Mouse (Mus musculus) heart, embryonic 13.5 days (tissue): Measurements from ENCODE around the gene Ccdc6. TPM values are rescaled to one million over a fixed set of nuclear protein-coding genes. Genes with fewer than 3 reads are reported as not detected.

Source experiments
- ATAC-seq: fragments of 200-750 bp; cut with Nextera tagmentation; 2 replicates; pipeline ENCODE4 v1.8.0; 2017; ENCODE audit warnings: moderate TSS enrichment; ENCODE audit not compliant: insufficient number of reproducible peaks, low FRiP score, low TSS enrichment; ENCODE audit errors: extremely low read depth
- H3K27ac ChIP-seq: fragments of 300-500 bp; sonication (generic); replicated peaks from 2 replicates; pipeline ENCODE4 v1.5.1; 2015; ENCODE audit warnings: moderate library complexity, mild to moderate bottlenecking, inconsistent platforms
- H3K27me3 ChIP-seq: fragments of 300-500 bp; sonication (generic); replicated peaks from 2 replicates; pipeline ENCODE4 v1.6.1; 2015; ENCODE audit warnings: mild to moderate bottlenecking, inconsistent platforms
- H3K36me3 ChIP-seq: fragments of 300-500 bp; sonication (generic); 2 replicates; pipeline ENCODE4 v1.6.1; 2015; ENCODE audit warnings: mild to moderate bottlenecking, inconsistent platforms
- H3K4me1 ChIP-seq: fragments of 300-500 bp; sonication (generic); 2 replicates; pipeline ENCODE4 v1.6.1; 2015; ENCODE audit warnings: inconsistent platforms
- H3K4me2 ChIP-seq: fragments of 300-500 bp; sonication (generic); 2 replicates; pipeline ENCODE4 v1.6.1; 2015; ENCODE audit warnings: inconsistent platforms, mild to moderate bottlenecking, moderate library complexity
- H3K4me3 ChIP-seq: fragments of 300-500 bp; sonication (generic); 2 replicates; pipeline ENCODE4 v1.5.1; 2015; ENCODE audit warnings: moderate library complexity, mild to moderate bottlenecking, inconsistent platforms
- H3K9ac ChIP-seq: fragments of 300-500 bp; sonication (generic); 2 replicates; pipeline ENCODE4 v1.6.1; 2015; ENCODE audit warnings: inconsistent platforms, mild to moderate bottlenecking, moderate library complexity
- H3K9me3 ChIP-seq: fragments of 300-500 bp; sonication (generic); 2 replicates; pipeline ENCODE4 v1.6.1; 2016; ENCODE audit warnings: inconsistent platforms
- WGBS: fragments of 180-500 bp; shearing (Covaris S2); methylation state at CpG from one replicate; pipeline ENCODE4 v1.1.7; 2015; ENCODE audit warnings: mixed read lengths; 5-methylcytosine and 5-hydroxymethylcytosine counted together
- polyA plus RNA-seq: library from polyadenylated mRNA; unstranded; fragments of >200 nt; fragmentation: Nextera tagmentation; extraction: Ambion mirVana; gene quantifications from 2 replicates; pipeline ENCODE4 v1.2.1, GENCODE M21; 2015

The Ccdc6 gene
- polyA plus RNA-seq, 1 experiment from 2014 or later = 12.5 TPM

DNA sequence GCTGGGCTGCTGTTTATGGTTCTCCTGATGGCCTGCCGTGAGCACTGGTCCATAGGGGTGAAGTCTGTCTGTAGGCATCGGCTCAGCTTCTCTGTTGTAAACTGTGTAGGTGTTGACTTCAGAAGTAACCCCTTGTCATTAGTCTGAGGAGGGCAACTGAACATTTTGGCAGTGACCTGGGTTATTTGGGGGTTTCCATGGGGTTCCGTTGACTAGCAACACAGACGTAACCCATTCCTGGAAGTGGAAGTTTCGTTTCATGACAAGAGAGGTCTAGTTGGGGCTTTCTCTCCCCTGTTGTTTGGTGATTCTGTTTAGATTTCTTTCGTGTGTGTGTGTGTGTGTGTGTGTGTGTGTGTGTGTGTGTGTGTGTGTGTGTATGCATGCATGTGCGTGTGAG lies 19.5 kb downstream of the Ccdc6 start:
- Histone ChIP-seq H3K9me3 (no peaks in the 10 kb centered on the region), H3K4me2 (no peak overlapping the region), H3K9ac (no peak overlapping the region), H3K4me1 (peaks cover 81% of the 10 kb centered on the region), H3K27me3 (no peaks in the 10 kb centered on the region), H3K36me3 (peaks cover 13% of the 10 kb centered on the region), H3K4me3 (no peak overlapping the region), H3K27ac (no peak overlapping the region)
- WGBS = 91% methylated on average over 7 of the region's 7 CpGs
- ATAC-seq = no peak

DNA sequence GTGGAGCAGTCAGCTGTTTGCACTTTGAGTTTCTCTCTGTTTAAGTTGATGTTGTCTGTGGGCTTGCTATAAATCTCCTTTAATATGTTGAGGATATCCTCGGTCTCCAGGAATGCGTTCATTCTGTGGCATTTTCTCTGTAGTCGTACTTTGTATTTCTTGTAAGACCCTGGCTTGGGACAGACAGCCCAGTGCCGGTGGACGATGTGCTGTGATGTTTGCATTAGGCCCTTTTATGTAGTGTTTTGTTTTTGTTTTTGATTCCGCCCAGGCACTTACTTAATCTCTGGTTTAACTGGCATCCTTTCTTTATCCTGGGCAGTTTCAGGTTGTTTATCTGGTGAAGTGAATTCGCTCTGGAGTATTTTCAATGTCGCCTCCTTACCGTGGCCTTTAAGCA lies 22.5 kb downstream of the Ccdc6 start:
- H3K4me2 ChIP-seq = peak overlapping the region; percentile 61
- peak overlapping the region; percentile 20; the same call in 1 of the 2 replicates for H3K4me3 ChIP-seq
- WGBS = 17% methylated on average over 9 of the region's 9 CpGs
- H3K36me3 ChIP-seq = peaks cover 5% of the 10 kb centered on the region; the same call in 1 of the 2 replicates
- peak overlapping the region; percentile 93 for H3K27ac ChIP-seq
- H3K27me3 ChIP-seq = no peaks in the 10 kb centered on the region
- peaks cover 72% of the 10 kb centered on the region for H3K4me1 ChIP-seq
- no peaks in the 10 kb centered on the region for H3K9me3 ChIP-seq
- peak overlapping the region; percentile 78 for H3K9ac ChIP-seq
- ATAC-seq = no peak

DNA sequence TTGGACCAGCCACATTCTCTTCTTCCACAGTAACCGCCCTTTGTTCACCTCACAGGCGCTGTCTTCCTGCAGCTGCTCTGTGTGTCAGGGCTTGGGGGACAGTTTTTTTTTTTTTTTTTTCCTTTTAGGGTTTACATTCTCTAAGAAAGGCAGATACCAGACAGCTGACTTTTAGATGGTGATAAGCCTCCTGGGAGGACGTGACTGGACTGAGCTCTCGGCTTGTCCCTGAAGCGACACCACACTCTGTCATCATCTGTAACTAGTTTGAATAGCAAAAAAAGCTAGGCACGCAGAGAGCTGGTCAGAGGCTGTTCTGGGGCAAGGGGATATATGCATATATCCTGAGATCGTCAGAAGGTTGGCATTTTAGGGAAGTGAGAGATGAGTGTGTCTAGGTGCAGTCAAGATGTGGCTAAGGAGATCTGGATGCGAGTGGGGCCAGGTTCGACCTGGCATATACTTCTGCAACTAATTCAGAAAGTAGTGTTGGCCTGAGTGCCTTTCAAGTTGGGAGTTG lies 23.0 kb downstream of the Ccdc6 start:
- Histone ChIP-seq H3K27me3 (no peaks in the 10 kb centered on the region), H3K27ac (peak overlapping the region; percentile 93), H3K9me3 (no peaks in the 10 kb centered on the region), H3K36me3 (peaks cover 5% of the 10 kb centered on the region; the same call in 1 of the 2 replicates), H3K4me1 (peaks cover 72% of the 10 kb centered on the region), H3K4me2 (peak overlapping the region; percentile 61), H3K4me3 (peak overlapping the region; percentile 20; the same call in 1 of the 2 replicates), H3K9ac (peak overlapping the region; percentile 78)
- 0 out of 2 replicates have a peak, but pooled peaks have one; percentile 25 for ATAC-seq
- WGBS = 19% methylated on average over 9 of the region's 9 CpGs

DNA sequence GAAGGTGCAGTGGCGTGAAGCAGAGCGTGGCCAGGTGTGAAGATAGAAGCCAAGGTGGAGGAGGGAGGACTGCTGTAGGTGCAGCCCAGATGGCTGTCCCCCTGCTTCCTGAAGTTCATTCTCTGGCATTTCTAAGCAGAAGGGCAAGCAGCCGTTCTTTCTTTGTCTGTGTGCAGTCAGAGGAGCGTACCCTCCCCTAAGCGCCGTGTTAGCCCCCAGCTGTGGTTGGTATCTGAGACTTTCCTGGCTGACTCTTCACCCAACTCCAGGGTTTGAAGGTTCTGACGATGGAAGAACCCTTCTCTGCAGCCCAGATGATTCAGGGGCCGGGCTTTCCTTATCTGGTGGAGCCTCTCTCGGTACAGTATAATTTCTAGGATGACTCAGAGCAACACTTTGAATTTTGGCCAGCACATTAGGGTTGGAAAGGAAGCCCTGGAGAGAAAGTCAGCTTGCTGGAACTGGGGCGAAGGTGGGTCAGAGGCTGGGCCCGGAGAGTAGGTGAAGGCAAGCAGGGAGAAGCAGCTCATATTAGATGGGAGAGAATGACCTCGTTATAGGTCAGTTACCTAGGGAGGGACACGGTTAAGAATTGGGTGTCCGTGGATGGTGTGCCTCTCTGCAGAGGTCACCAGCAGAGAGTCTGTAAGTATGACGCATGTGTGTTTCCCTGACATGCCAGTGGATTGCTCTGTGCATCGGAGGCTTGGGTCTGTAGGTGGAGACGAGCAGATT lies 23.9 kb downstream of the Ccdc6 start:
- Histone ChIP-seq H3K4me1 (peaks cover 81% of the 10 kb centered on the region), H3K27me3 (no peaks in the 10 kb centered on the region), H3K4me3 (peak overlapping the region; percentile 17), H3K9me3 (no peaks in the 10 kb centered on the region), H3K9ac (peak overlapping the region; percentile 78), H3K27ac (peak overlapping the region; percentile 93), H3K36me3 (peaks cover 5% of the 10 kb centered on the region; the same call in 1 of the 2 replicates), H3K4me2 (peak overlapping the region; percentile 61)
- 32% methylated on average over 17 of the region's 17 CpGs for WGBS
- no peak for ATAC-seq

DNA sequence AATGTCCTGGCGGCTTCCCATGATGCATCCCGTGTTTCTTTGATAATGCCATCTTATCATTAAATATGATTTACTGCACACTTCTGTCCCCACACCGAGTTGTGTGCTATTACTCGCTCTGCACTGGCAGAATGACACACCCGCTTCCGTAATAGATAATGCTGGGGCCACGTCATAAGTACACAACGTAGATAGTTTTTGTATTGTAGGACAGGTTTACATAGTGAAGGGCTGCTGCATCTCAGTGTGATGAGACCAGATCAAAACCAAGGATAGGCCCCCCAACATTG lies 24.4 kb downstream of the Ccdc6 start:
- peaks cover 81% of the 10 kb centered on the region for H3K4me1 ChIP-seq
- peak overlapping the region; percentile 93 for H3K27ac ChIP-seq
- WGBS = 39% methylated on average over 8 of the region's 8 CpGs
- H3K36me3 ChIP-seq = no peaks in the 10 kb centered on the region
- peak overlapping the region; percentile 11; the same call in 1 of the 2 replicates for H3K4me3 ChIP-seq
- ATAC-seq = no peak
- H3K27me3 ChIP-seq = no peaks in the 10 kb centered on the region
- H3K4me2 ChIP-seq = peak overlapping the region; percentile 61
- H3K9me3 ChIP-seq = no peaks in the 10 kb centered on the region
- H3K9ac ChIP-seq = peak overlapping the region; percentile 78

DNA sequence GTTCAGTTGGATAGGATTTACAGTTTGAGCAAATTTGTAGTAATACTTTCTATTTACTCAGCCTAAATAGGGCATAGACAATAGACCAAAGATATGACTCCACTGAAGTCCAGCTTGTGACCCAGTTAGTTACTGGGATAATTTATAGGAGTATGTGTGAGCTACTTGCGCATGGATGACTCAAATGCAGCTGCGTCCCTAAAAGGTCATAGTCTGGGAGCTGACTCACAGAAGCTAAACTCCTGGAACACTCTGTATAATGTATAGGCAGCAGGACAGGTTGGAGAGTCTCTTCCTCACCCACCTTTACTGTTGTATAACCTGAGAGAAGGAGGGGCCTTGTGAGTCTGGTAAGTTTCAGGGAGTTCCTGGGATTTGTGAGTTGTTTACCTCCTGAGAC lies 26.5 kb downstream of the Ccdc6 start:
- ATAC-seq = no peak
- Histone ChIP-seq H3K9ac (no peak overlapping the region), H3K9me3 (no peaks in the 10 kb centered on the region), H3K4me1 (peaks cover 87% of the 10 kb centered on the region), H3K4me2 (no peak overlapping the region), H3K27me3 (no peaks in the 10 kb centered on the region), H3K27ac (no peak overlapping the region), H3K4me3 (no peak overlapping the region), H3K36me3 (no peaks in the 10 kb centered on the region)
- 97% methylated on average over 2 of the region's 2 CpGs for WGBS

DNA sequence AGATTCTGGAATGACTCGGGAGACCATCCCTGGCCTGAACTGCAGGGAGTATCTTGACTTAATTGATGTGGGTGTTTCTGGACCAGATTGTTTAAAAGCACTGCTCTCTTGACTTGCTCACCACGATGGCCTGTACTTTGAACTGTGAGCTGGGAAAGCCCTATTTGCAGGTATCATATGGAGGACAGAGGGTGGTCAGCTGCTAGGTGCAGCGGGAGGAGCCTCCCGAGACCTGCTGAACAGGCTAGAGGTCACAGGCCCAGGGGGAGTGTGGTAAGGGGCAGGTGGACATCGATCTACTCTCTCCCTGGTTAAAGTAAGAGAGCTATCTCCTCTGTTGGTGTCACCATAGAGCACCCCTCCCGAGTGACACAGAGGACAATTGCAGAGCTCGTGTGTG lies 28.6 kb downstream of the Ccdc6 start:
- H3K4me1 ChIP-seq = peaks cover 87% of the 10 kb centered on the region
- no peak overlapping the region for H3K27ac ChIP-seq
- 63% methylated on average over 7 of the region's 7 CpGs for WGBS

DNA sequence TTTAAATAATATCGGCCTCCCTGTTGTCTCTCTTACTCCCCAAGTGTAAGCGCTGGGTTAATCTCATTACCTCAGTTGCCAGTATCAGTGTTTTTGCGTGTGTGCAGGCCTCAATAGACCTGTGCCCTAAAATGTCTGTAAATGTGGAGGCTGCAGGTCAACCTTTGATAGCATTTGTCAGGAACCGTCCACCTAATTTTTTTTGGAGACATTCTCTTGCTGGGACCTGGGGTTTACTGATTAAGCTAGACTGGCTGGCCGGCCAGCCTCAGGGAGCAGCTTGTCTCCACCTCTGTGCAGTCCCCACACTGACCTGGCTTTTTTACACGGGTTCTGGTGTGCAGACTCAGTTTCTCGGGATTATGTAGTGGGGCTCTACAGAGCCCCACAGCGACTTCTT lies 30.4 kb downstream of the Ccdc6 start:
- WGBS = 47% methylated on average over 8 of the region's 8 CpGs
- H3K4me1 ChIP-seq = peaks cover 87% of the 10 kb centered on the region
- H3K9ac ChIP-seq = no peak overlapping the region; the same call in 1 of the 2 replicates
- H3K27me3 ChIP-seq = no peaks in the 10 kb centered on the region
- peak overlapping the region; percentile 42; the same call in 1 of the 2 replicates for H3K27ac ChIP-seq
- H3K4me2 ChIP-seq = no peak overlapping the region
- no peaks in the 10 kb centered on the region for H3K36me3 ChIP-seq
- no peaks in the 10 kb centered on the region for H3K9me3 ChIP-seq
- H3K4me3 ChIP-seq = no peak overlapping the region
- no peak for ATAC-seq

More for the DNA sequence above, 28.6 kb downstream of the Ccdc6 start:
- no peaks in the 10 kb centered on the region for H3K27me3 ChIP-seq
- H3K36me3 ChIP-seq = no peaks in the 10 kb centered on the region
- H3K9ac ChIP-seq = peak overlapping the region; percentile 34; the same call in 1 of the 2 replicates
- no peak overlapping the region for H3K4me3 ChIP-seq
- no peak for ATAC-seq
- no peak overlapping the region for H3K4me2 ChIP-seq
- H3K9me3 ChIP-seq = no peaks in the 10 kb centered on the region

DNA sequence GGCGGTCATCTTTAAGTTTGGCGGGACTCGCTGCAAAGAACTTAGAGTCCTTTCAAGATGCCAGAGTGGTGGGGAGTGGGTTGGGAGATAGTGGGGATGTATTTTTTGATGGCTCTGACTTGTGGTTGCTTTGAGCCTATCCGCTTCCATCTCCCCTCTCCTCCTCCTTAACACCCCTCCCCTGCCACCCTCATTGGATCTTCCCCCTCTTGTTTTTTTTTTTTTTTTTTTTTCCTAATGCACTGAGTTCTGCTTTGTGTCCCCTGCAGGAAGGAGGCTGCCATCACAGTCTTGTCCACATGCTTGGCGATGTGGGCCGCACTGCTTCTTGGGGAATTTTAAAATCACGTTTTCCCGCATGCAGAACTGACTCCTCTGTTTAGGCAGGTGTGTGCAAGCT lies 31.5 kb downstream of the Ccdc6 start:
- Histone ChIP-seq H3K36me3 (no peaks in the 10 kb centered on the region), H3K27me3 (no peaks in the 10 kb centered on the region), H3K4me1 (peaks cover 95% of the 10 kb centered on the region), H3K9me3 (no peaks in the 10 kb centered on the region), H3K27ac (no peak overlapping the region; the same call in 1 of the 2 replicates), H3K4me2 (no peak overlapping the region), H3K9ac (0 out of 2 replicates have a peak overlapping the region, but pooled peaks have one; percentile 28), H3K4me3 (no peak overlapping the region)
- 76% methylated on average over 8 of the region's 8 CpGs for WGBS
- ATAC-seq = no peak

DNA sequence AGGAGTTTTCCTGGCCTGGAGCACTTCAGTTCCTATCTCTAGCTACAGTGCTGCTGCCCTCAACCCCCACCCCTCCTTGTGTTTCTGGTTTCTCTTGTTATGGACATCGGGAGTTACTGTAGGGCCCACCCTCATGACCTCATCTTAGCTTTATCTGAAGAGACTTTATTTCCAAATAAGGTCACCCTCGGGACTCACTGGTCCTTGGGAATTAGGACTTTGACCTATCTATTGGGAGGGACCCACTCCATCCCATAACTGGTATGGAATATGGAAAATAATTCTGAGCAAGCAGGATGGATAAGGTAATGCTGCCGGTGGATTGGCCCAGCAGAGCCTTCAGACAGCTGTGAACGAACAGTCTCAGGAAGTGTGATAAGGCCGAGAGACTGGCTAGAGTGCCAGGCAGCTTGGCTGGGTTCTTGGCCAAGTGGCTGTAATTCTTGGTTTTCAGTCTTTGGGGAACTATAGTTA lies 35.2 kb downstream of the Ccdc6 start:
- H3K9ac ChIP-seq = peak overlapping the region; percentile 71

DNA sequence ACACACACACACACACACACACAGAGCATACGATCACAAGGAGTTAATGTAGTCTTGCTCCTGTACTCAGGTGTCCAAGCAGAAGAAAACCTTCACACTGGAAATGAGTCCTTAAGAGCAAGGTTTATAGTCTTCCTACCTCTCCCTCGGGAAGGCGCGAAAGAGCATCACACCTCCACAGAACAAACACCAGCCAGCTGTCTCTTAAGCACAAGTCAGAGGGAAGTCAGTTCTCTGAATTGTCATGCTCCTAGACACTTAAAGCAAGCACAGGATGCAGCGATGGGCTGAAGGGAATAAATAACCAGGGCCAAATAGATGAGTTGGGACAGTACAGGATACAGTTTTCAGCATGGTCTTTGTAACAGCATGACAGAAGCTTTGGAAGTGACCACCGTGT lies 35.8 kb downstream of the Ccdc6 start:
- Histone ChIP-seq H3K4me2 (peak overlapping the region; percentile 53), H3K4me1 (peaks cover 67% of the 10 kb centered on the region), H3K4me3 (no peak overlapping the region), H3K9ac (peak overlapping the region; percentile 65), H3K27ac (peak overlapping the region; percentile 92), H3K9me3 (no peaks in the 10 kb centered on the region), H3K27me3 (no peaks in the 10 kb centered on the region), H3K36me3 (peaks cover 9% of the 10 kb centered on the region)
- 29% methylated on average over 6 of the region's 6 CpGs for WGBS
- no peak for ATAC-seq

More for the DNA sequence above, 35.2 kb downstream of the Ccdc6 start:
- H3K27ac ChIP-seq = peak overlapping the region; percentile 92
- H3K4me3 ChIP-seq = no peak overlapping the region
- peak; percentile 59 for ATAC-seq
- WGBS = 8% methylated on average over 5 of the region's 5 CpGs
- peak overlapping the region; percentile 53 for H3K4me2 ChIP-seq
- H3K36me3 ChIP-seq = peaks cover 9% of the 10 kb centered on the region
- H3K4me1 ChIP-seq = peaks cover 73% of the 10 kb centered on the region
- no peaks in the 10 kb centered on the region for H3K9me3 ChIP-seq
- H3K27me3 ChIP-seq = no peaks in the 10 kb centered on the region
